Mouse (Mus musculus) ES-E14 (cell line): ENCODE results near the gene Mc1r. TPM values are rescaled to one million over a fixed set of nuclear protein-coding genes. Genes with fewer than 3 reads are reported as not detected.

ENCODE experiments used
- DNase-seq: peaks from one replicate; pipeline ENCODE4 v3.0.0-alpha.2; 2013; ENCODE audit warnings: low read depth, low spot score
- H3K27ac ChIP-seq: 2 replicates; pipeline ENCODE4 v1.5.1; 2012; ENCODE audit warnings: low read depth, mild to moderate bottlenecking, low read length, moderate library complexity, mixed read lengths; ENCODE audit not compliant: poor library complexity, insufficient read depth, severe bottlenecking
- H3K36me3 ChIP-seq: 2 replicates; pipeline ENCODE4 v1.6.1; 2012; ENCODE audit warnings: mild to moderate bottlenecking, low read length, moderate library complexity, mixed read lengths; ENCODE audit not compliant: control insufficient read depth, poor library complexity, insufficient read depth, severe bottlenecking
- H3K4me1 ChIP-seq, 2 experiments: fragments of 150-350 bp in 1 of 2; sonication (generic) in 1 of 2; 2 replicates each; pipeline ENCODE4 v1.6.1; 2012; ENCODE audit warnings: low read length in 2 of 2, mild to moderate bottlenecking in 1 of 2, mixed read lengths in 1 of 2; ENCODE audit not compliant: control insufficient read depth in 2 of 2, insufficient read depth in 2 of 2, poor library complexity in 1 of 2
- H3K4me3 ChIP-seq, 2 experiments: fragments of 150-350 bp in 1 of 2; sonication (generic) in 1 of 2; 2 replicates each; pipeline ENCODE4 v1.5.1; 2012; ENCODE audit warnings: low read length in 2 of 2, low read depth in 1 of 2, mild to moderate bottlenecking in 1 of 2, mixed read lengths in 1 of 2; ENCODE audit not compliant: insufficient read depth in 1 of 2, poor library complexity in 1 of 2, severe bottlenecking in 1 of 2
- H3K9ac ChIP-seq: 2 replicates; pipeline ENCODE4 v1.6.1; 2012; ENCODE audit warnings: low read depth, mild to moderate bottlenecking, low read length, mixed read lengths; ENCODE audit not compliant: poor library complexity, insufficient read depth, severe bottlenecking
- H3K9me3 ChIP-seq: fragments of 150-350 bp; sonication (generic); 2 replicates; pipeline ENCODE4 v1.6.1; 2012; ENCODE audit warnings: low read depth, mild to moderate bottlenecking, low read length; ENCODE audit not compliant: control insufficient read depth, insufficient read depth
- CHD2 ChIP-seq: IDR thresholded peaks from 2 replicates; pipeline ENCODE4 v1.6.1; 2014; ENCODE audit warnings: mild to moderate bottlenecking, low read depth, low read length, inconsistent platforms
- HCFC1 ChIP-seq: IDR thresholded peaks from 2 replicates; pipeline ENCODE4 v1.6.1; 2012; ENCODE audit warnings: low read length, inconsistent platforms, borderline replicate concordance; ENCODE audit not compliant: insufficient read depth
- MAFK ChIP-seq: IDR thresholded peaks from 2 replicates; pipeline ENCODE4 v1.6.1; 2014; ENCODE audit warnings: mild to moderate bottlenecking, low read depth, low read length, inconsistent platforms; ENCODE audit not compliant: insufficient read depth
- ZC3H11A ChIP-seq: IDR thresholded peaks from 2 replicates; pipeline ENCODE4 v1.6.1; 2012; ENCODE audit warnings: low read depth, mild to moderate bottlenecking, inconsistent platforms, low read length, borderline replicate concordance
- ZNF384 ChIP-seq: IDR thresholded peaks from 2 replicates; pipeline ENCODE4 v1.6.1; 2012; ENCODE audit warnings: low read depth, low read length, inconsistent platforms
- in situ Hi-C, 2 experiments: fragments of 600-800 bp; cut with MboI; formaldehyde crosslinking; loops; one replicate each; pipeline ENCODE4 v1.15.1; 2025; ENCODE audit warnings: low sequenced_read_pairs in 2 of 2, inconsistent platforms in 1 of 2; ENCODE audit not compliant: unreplicated experiment in 2 of 2
- total RNA-seq: library from RNA; depleted of rRNA; stranded (reverse); fragments of 300-350 nt; gene quantifications from 2 replicates; pipeline ENCODE4 v1.2.3, GENCODE M21; 2012

The Mc1r gene
- total RNA-seq, 1 experiment = 0.27 TPM

DNA sequence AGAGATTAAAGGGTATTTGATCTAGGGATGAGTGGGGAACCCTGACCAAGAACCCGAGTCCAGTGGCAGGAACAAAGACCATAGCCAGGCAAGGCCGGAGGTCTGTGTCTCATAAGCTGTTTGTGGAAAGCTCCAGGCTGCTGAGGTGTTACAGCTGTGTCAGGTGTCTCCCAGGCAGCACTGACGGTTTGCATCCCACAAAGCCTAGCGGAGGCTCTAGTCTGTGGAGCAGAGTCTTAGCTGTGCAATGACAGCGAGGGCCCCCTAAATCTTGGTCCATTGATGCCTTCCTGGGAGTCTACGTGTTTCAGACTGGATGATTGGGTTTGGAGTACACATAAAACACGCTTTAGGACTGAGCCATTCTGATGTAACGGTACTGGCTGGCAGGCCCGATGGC, 5.0 kb upstream of the Mc1r start:
- DNase-seq = no peak
- Histone ChIP-seq H3K27ac (no peak overlapping the region), H3K9ac (no peak overlapping the region), H3K4me3 (no peak overlapping the region), H3K9me3 (no peaks in the 10 kb centered on the region), H3K36me3 (peaks cover 33% of the 10 kb centered on the region), H3K4me1 (peaks cover 0 to 2% of the 10 kb centered on the region in 2 experiments; a peak in 1 of 4 replicates)
- in situ Hi-C loops = no loop called here
- no peak for TF ChIP-seq ZNF384

DNA sequence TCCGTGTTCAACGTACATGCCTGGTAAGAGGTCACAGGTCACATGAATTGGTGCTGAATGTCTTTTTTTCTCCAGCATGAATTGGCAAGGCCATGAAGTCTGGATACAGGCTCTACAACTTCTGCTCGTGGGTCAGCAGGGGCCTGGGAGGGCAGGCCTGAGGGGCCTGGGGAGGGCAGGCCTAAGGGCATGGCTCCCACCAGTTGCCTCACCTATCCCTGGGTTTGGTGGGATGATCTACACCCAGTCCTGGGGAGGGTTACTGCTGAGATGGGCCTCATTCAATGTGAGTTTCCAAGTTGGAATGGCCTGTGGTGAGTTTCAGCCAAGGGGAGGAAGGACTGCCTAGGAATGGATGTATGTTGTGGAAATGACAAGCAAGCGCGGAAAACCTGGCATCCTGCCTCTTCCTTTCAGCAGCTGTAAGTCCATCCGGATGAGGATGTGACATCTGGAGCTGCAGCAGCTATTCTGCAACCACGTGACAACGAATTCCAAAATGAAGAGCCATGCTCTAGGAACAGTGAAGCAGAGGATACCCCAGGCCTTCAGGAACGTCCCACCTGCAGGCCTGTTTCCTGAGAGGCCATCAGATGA, 4.1 kb upstream of the Mc1r start:
- in situ Hi-C loops = no loop called here
- H3K36me3 ChIP-seq = peaks cover 31% of the 10 kb centered on the region

DNA sequence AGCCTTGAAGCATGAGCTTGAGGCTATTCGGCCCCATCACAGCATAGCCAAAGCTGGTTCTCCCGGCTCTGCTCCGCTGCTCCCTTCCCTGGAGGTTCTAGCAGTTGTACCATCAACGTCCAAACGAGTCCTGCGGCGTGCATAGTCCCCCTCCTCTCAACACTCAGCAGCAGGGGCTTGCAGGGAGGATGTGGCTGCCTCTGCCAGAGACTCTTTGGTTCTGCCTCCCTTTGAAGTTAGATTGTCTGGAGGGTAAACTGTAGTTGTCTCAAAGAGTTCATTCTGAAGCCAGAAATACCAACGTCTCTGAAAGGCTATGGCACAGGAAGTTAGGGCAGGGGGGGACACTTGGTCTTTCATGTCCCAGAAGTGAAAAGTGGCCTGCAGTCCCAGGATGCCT, 2.4 kb upstream of the Mc1r start:
- Histone ChIP-seq H3K9me3 (no peaks in the 10 kb centered on the region), H3K36me3 (peaks cover 14% of the 10 kb centered on the region; the same call in 1 of the 2 replicates), H3K4me3 (no peak overlapping the region), H3K9ac (no peak overlapping the region), H3K27ac (no peak overlapping the region), H3K4me1 (peaks cover 0 to 5% of the 10 kb centered on the region in 2 experiments; a peak in 1 of 4 replicates)
- in situ Hi-C loops = no loop called here
- DNase-seq = no peak
- TF ChIP-seq ZC3H11A = no peak
- TF ChIP-seq MAFK = no peak
- no peak for TF ChIP-seq HCFC1
- no peak for TF ChIP-seq CHD2
- no peak for TF ChIP-seq ZNF384

More for the DNA sequence above, 4.1 kb upstream of the Mc1r start:
- Histone ChIP-seq H3K9me3 (no peaks in the 10 kb centered on the region), H3K4me1 (peaks cover 0 to 5% of the 10 kb centered on the region in 2 experiments; a peak in 1 of 4 replicates), H3K9ac (no peak overlapping the region), H3K27ac (no peak overlapping the region), H3K4me3 (no peak overlapping the region)
- TF ChIP-seq HCFC1 (no peak), ZNF384 (no peak), CHD2 (no peak)
- DNase-seq = no peak

DNA sequence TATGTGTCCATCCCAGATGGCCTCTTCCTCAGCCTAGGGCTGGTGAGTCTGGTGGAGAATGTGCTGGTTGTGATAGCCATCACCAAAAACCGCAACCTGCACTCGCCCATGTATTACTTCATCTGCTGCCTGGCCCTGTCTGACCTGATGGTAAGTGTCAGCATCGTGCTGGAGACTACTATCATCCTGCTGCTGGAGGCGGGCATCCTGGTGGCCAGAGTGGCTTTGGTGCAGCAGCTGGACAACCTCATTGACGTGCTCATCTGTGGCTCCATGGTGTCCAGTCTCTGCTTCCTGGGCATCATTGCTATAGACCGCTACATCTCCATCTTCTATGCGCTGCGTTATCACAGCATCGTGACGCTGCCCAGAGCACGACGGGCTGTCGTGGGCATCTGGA, 705 bp downstream of the Mc1r start:
- H3K4me1 ChIP-seq = peaks cover 2 to 8% of the 10 kb centered on the region in 2 experiments; a peak in 2 of 4 replicates
- no peak overlapping the region for H3K9ac ChIP-seq
- in situ Hi-C loops = no loop called here
- H3K4me3 ChIP-seq = no peak overlapping the region
- TF ChIP-seq MAFK = no peak
- TF ChIP-seq ZC3H11A = no peak
- TF ChIP-seq HCFC1 = no peak
- no peak for TF ChIP-seq ZNF384
- no peak for TF ChIP-seq CHD2
- no peak for DNase-seq
- no peaks in the 10 kb centered on the region for H3K9me3 ChIP-seq
- H3K36me3 ChIP-seq = peaks cover 2% of the 10 kb centered on the region; the same call in 1 of the 2 replicates
- no peak overlapping the region for H3K27ac ChIP-seq
